Mouse (Mus musculus): ENCODE data around the gene Dpyd.

The Dpyd gene

DNA sequence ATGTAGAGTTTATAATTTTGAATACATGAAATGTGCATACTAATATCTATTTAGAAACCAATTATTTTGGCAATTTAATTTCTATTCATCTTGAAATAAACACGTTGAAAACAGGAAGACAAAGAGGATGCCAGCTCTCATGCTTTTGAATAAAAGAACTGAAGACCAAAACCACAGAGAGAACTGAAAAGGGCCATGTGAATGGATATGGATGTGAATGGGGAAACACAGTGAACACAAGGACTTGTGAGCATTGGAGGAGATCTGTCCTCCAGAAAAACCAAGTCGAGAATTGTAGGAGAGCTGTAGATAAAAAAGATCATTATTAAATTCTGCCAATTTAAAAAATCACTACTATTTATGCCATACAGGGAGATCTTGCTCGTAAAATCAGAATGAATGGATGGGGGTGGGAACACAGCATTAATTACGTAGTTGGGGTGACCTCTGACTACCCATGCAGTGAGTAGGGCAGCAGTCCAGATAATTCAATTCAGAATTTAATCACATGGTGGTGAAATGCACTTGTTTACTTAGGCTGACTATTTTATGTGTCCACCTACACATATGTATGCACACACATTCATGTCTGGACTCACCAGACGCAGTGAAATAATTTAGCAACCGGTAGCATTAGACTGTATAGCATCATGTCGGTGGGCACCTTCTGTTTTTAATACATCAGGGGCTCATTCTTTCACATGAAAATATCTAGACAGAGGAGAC lies 114.3 kb downstream of the Dpyd start:
- DNase-seq (ENCODE audit: low read depth, low spot score): no peak

DNA sequence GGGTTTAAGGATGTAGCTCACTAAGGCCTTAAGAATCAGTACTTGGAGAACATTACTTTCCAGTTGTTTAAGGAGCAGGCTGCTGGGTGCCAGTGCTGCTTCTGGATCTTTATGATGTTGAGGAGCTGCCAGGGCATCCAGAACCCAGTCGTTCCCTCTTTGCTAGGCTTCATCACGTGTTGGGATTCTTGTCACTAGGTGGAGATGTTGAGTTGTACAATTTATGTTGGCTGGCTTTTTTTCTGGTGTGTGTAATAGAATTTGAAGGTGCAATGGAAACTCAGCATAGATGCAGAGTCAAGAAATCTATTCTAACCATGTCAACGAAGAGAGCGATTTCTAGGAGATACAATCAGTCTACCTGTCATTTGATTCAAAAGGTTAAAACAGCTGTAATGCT lies 118.9 kb downstream of the Dpyd start:
- DNase-seq (ENCODE audit: low read depth, low spot score): no peak

DNA sequence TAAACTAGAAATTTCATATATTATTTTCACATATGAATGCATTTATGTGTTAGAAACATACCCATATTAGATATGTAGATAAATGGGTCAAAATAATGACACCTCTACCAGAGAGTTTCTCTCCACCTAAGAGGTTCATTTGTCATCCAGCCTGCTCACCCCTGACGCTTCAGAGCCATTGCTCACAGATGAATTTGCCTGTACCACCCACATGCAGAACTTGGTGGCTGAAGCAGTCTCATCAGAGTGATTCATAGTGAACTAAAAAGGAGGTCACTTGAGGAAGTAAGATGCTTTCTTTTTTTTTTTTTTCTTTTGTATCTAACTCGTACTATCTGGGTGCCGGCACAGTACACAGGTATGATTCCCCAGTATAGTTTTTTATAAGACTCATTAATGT lies 188.3 kb downstream of the Dpyd start:
- no peak for DNase-seq (ENCODE audit: low read depth, low spot score)

DNA sequence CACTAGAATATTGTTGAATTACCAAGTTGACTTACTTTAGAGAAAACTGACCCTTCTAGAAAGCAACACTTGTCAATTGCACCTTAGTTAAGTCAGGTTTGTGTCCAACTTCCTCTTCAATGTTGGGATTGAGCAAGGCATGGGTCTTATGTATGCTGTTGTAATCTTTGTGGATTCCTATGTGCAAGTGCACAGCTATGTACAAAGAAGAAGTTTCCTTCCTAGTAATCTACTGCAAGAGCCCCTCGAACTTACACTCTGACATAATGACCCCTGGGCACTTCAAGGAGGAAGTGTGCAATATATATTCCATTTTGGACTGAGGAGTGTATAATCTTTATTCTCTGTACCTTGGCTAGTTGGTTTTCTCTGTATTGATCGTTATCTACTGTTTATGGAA lies 191.7 kb downstream of the Dpyd start:
- no peak for DNase-seq (ENCODE audit: low read depth, low spot score)

DNA sequence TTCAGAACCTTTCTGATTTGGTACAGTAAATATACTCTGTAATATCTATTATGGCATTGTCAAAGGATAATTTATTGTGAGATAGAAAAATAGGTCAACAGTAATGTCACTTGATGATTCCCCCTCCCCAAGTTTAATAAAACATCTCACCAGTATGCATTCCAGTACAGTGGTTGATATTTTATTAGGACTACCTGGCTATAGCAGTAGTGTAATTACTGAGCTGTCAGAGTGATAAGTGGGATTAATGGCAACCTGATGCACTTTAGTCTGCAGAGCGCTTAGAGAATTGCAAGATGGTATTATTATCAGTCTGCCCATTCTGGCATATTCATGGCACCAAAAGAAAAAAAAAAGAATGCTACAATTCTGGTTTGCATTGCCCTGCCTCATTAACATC lies 194.2 kb downstream of the Dpyd start:
- no peak for DNase-seq (ENCODE audit: low read depth, low spot score)

DNA sequence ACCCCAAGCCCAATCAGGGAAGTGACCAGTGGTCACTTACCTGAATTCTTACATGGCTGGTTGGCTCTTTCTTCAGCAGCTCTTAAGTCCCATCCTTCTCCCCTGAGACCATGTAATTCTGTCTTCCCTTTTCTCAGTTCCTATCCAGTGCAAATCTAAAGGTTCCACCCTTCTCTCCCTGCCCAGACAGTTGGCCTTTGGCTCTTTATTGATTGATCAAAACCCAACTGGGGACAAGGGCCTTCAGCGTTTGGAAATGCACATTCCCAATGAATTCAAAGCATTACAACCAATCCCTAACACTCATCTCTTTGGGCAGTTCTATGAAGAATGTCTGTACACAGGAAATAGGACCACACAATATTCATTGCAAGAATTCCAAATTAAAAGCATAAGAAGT lies 251.0 kb downstream of the Dpyd start:
- DNase-seq (ENCODE audit: low read depth, low spot score): no peak

DNA sequence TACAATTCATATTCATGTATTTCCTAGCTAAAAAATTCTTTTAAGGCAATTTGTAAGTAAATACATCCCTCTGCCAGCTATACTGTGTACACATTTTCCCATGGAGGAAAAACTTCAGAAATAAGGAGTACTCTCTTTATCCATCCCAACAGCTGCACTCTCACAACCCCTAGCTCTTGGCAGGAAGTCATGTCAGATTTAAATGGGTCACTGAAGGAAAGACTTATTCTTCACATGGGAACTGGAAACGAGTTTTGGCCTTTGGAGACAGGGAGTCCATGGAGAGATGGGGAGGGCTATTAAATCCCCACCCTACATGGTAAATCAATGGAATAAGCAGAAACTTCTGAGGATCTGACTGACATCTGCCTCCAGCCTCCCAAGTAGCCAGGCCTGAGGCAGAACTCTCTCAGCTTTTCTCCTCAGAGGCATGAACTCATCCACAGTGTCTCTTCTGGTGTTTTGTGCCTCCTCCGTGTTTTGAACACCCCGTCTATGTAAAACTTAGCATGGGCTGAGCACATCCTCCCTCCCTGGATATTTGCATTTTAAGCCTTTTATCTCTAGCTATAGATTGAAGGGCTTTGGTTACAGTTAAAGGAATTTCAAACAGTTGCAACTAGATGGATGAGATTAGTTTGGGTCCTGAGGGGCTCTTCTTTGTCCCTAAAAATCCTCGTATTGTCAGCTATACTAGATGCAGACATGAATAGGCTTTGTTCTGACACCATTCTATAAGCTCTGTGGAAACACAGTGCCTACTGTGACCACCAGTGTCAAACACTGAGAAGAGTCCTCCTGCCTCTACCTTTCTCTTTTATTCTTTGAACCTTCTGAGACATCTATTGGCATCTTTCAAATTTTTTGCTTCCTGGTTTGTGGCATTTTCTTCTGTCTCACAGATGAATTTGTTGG lies 288.9 kb downstream of the Dpyd start:
- no peak for DNase-seq (ENCODE audit: low read depth, low spot score)

DNA sequence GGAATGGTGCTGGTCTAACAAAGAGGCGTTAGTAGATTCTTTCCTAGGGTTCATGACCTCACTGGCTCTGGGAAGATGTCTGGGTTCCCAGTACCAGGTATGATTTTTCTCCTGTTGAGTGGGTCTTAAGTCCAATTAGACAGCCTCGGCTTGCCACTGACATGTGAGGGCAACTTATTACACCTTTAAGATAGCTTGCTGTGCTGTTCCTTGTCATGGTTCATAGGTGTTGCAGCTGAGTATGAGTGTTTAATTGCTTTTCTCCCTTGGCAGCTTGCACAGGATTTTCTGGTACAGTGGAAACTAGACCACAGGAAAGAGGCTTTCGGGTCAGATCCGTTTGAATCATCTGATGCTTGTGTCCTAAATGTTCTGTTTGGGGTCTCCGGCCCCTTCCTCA lies 290.8 kb downstream of the Dpyd start:
- DNase-seq (ENCODE audit: low read depth, low spot score): no peak

DNA sequence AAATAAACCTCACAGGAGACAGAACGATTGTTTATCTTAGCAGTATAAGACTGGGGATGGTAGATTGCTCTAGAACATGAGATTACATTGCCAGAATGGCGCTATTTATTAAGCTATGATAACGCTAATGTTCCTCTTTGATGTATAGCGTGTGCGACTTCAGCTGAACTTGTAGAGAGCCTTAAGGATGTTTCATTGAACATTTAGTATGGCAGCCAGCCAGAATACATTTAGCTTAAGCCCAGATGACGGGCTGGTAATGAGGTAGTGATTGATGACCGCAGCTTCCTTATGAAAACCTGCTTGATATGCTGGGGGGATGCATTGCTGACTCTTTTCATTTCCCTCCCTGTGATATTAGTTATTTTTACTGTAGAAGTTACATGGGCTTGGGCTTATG lies 293.5 kb downstream of the Dpyd start:
- no peak for DNase-seq (ENCODE audit: low read depth, low spot score)

DNA sequence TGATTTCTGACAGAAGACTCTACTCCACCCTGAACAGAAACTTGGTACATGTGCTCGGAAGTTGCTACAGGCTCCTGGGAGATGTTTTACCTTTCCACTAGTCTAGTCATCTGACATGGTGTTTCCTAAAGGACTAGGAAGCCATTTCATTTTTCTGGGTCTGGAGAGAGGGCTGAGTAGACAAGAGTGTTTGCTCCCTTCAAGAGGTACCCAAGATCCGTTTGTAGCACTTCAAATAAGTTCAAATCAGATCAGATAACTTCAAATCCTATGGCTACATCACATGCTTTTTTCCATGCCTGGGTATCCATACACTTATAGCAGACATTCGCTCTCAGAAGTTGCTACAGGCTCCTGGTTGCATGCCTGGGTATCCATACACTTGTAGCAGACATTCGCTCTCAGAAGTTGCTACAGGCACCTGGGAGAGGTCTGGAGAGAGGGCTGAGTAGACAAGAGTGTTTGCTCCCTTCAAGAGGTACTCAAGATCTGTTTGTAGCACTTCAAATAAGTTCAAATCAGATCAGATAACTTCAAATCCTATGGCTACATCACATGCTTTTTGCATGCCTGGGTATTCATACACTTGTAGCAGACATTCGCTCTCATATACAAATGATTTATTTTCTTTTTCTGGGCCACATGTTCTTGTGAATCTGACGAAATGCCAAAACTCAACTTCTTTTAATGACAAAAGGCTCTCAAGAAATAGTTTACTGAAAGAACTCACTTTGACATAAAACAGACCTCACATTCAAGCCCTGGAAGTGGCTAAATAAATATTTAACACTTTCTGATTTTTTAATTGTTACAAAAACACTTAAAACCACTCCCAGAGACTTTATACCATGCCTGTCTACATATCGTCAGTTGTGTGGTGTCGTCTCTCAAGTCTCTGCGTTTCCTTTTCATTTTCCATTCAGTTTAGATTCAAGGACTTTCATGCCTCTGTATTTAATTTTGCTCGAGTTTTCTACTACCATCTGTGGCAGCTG lies 307.5 kb downstream of the Dpyd start:
- DNase-seq (ENCODE audit: low read depth, low spot score): no peak

DNA sequence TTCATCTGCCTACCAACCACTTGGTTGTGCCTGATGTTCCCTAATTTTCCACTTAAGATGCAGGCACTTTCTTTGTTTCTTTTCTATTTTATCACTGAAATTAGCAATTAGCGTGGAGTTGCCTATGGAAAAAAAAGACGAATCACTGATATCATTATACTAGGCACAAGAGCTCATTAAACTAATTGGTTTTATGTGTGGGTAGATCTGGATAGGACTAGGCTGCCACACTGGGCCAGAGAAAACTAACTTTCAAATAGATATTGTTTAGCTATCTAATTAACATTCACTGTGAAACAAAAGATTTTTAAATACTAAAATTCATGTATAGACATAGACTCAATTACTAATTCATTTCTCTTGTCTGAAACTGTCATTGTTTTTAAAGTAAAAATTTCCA lies 313.9 kb downstream of the Dpyd start:
- no peak for DNase-seq (ENCODE audit: low read depth, low spot score)

DNA sequence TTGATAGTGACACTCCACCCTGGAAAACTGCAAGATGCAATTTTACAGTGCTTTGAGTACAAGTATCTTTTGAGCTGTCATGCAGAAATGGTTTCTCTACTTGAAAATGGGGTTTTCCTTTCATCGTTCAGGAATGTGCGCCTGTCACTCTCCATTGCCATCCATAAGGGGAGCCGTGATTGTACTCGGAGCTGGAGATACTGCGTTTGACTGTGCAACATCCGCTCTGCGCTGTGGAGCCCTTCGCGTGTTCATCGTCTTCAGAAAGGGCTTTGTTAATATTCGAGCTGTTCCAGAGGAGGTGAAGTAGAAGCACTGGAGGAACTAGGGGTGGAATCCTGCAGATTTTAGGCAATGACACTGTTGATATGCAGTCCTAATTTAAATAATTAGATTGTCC lies 337.1 kb downstream of the Dpyd start:
- DNase-seq (ENCODE audit: low read depth, low spot score): no peak

DNA sequence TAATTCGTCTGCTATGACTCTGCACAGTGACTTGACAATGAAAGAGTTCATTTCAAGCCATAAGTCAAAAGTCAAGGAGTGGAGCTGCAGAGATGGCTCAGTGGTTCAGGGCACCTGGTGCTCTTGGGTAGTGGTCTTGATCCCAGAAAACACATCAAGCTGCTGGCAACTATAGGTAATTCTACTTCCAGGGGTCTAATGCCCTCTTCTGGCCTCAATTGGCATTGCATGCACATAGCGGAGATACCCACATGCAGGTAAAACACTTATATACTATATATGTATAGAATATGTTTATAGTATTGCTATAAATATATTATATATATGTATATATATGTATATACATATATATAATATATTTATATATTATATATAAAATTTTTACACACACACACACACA lies 429.4 kb downstream of the Dpyd start:
- no peak for DNase-seq (ENCODE audit: low read depth, low spot score)

DNA sequence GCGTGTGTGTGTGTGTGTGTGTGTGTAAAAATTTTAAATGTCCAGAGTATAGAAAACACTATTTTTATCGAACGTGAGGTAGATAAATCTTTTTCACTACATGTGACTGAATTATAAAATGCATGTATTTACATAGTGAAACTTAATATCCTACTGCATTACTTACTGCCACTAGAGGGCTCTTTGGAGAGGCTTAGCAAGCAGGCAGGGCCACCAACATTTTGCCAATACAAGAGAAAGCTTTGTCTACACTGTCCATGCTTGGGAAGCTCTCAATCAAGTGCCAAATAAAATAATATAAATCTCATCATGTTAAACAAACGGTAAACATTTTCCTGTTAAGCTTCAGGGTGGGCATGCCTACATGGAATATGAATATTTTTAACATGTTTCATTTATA lies 429.9 kb downstream of the Dpyd start:
- no peak for DNase-seq (ENCODE audit: low read depth, low spot score)

DNA sequence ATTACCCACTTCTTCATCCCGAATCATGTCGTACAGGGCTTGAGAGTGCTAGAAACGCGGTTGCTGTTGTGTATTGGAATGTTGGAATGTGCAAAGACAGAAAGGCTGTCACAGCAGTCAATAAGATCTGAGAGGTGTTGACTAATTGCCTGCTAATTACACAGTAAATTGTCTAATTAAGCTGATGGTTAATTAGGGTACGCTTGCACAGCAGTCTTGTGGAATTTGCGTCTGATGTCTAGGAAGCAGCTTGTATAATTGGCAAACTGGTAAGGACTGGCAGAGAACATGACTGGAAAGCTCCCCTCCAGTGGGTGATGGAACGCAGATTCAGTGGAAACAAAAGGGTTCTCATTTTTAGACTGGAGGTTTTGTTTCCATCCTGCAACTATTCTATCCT lies 459.3 kb downstream of the Dpyd start:
- no peak for DNase-seq (ENCODE audit: low read depth, low spot score)

DNA sequence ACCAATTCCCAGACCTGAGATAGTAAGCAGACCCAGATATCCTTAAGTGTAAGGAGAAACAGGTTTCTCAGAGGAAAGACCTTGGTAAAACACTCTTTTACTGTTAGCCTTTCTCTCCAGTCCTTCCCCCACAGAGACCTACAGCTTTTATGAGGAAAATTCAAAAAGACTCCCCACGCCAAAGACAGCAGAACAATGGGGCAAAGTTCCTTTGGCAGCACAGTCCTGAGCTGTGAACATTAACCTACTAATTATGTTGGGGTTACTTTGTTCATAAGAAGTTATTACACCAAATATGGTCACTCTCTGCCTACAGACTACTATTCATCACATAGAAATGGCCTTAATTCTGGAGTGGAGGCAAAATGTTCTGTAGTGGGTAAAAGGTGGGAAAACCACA lies 480.7 kb downstream of the Dpyd start:
- no peak for DNase-seq (ENCODE audit: low read depth, low spot score)

DNA sequence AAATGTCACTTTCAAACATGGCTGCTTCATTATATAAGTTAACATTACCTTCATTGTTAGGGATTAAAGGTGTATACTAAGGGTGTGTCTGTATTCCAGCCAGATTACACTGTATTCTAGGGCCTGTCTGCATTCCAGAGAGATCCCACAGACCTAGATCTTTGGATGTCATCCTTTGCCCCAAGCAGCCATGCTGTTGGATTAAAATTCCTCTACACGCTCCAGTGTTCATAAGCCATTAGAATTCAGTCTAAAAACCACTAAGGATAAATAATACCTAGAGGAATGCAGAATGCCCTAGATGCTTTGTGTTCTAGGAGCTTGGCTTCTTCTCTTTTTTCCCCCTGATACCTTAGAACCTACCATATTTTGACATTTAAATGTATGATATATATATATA lies 494.2 kb downstream of the Dpyd start:
- no peak for DNase-seq (ENCODE audit: low read depth, low spot score)

DNA sequence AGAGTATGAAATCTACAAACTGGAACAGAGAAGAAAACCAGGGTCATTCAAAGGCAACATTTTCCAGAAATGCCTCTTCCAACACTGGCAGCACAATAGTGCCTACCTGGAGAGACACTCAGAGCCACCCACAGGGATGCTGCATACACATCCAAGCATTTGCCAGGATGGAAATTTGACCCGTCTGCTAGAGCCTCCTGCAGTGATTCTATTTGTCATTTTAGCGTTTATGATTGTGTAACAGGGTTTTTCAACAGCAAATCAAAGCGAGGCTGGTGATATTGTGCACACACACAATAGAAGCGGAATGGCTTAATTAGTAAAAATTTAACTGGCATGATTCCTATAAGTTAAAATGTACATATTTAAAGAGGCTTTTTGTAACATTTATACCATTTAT lies 501.3 kb downstream of the Dpyd start:
- DNase-seq (ENCODE audit: low read depth, low spot score): no peak

DNA sequence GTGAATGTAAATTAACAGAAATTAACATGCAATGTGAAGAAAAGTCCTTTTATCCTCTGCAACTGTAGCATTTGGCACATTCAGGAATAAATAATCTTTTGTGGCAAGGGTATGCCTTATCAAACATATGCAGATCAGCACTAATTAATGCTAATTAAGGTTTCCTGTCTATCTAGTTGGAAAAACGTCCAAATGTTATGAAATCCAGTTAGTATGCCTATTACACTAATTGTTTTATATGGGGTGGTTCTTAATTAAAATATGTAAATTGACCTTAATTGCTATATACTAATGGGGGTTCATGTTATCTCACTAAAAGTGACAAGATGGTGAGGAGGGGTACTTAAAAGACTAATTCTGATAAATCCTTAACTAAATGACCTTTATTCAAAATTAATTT lies 501.7 kb downstream of the Dpyd start:
- DNase-seq (ENCODE audit: low read depth, low spot score): no peak

DNA sequence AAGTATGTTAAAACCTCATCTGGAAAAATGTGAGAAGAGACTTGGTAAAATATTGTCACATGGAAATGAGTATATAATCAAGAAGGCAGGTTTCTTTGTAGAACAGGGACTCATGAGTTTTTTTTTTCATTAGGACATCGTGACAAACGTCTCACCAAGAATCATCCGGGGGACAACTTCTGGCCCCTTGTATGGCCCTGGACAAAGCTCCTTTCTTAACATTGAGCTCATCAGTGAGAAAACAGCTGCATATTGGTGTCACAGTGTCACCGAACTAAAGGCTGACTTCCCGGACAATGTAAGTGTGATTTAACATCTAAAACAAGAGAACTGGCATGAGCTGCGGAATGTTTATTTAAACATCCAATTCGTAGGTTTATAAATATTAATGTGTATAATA lies 502.8 kb downstream of the Dpyd start:
- DNase-seq (ENCODE audit: low read depth, low spot score): no peak

DNA sequence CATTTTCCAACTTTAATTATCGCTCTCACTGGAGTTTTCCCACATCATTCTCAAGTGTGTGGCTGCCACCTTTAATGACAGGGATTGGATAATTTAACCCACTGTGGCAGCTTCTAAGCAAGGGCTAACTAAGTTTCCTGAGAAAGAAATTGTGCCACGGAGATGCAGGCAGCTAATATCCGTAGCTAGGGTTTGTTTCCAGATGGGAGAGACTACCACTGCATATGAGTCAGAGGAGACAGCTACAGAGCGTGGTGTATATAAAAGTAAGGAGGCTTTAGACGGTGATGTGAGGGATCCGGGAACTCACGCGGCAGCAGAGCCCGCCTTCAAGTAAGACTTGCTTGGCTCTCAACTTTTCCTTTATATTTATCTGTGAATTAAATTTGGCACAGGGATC lies 505.3 kb downstream of the Dpyd start:
- no peak for DNase-seq (ENCODE audit: low read depth, low spot score)

DNA sequence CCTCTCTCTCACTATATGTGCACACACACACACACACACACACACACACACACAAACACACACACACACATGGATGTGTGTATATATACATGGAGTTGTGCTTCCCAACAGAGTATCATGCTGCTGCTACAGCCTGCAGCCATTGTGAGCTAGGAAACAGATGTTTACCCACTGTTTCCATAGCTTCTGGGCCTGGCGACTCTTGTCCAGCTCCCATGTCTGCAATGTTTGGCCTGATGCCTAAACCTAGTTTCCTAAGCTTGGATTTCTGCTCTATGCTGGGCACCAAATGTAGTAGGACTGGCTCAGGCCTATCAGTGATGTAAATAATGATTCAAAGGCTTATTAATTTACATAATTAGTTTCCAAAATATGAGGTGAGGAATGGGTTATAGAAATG lies 524.7 kb downstream of the Dpyd start:
- no peak for DNase-seq (ENCODE audit: low read depth, low spot score)
